Mouse (Mus musculus) limb, embryonic 12.5 days (tissue): ENCODE results near the gene Mocs2. TPM values are rescaled to one million over a fixed set of nuclear protein-coding genes. Genes with fewer than 3 reads are reported as not detected.

Experiments
- ATAC-seq: fragments of 200-750 bp; cut with Nextera tagmentation; 2 replicates; pipeline ENCODE4 v1.8.0; 2017; ENCODE audit warnings: low read depth, moderate TSS enrichment; ENCODE audit not compliant: insufficient number of reproducible peaks, insufficient read depth, low FRiP score, low TSS enrichment
- H3K27ac ChIP-seq: fragments of 300-500 bp; sonication (generic); 2 replicates; pipeline ENCODE4 v1.5.1; 2016; ENCODE audit warnings: mild to moderate bottlenecking, moderate library complexity
- H3K27me3 ChIP-seq: fragments of 300-500 bp; sonication (generic); 2 replicates; pipeline ENCODE4 v1.6.1; 2016; ENCODE audit warnings: mild to moderate bottlenecking, moderate library complexity
- H3K36me3 ChIP-seq: fragments of 300-500 bp; sonication (generic); 2 replicates; pipeline ENCODE4 v1.6.1; 2016; ENCODE audit warnings: mild to moderate bottlenecking, moderate library complexity
- H3K4me1 ChIP-seq: fragments of 300-500 bp; sonication (generic); replicated peaks from 2 replicates; pipeline ENCODE4 v1.6.1; 2016
- H3K4me2 ChIP-seq: fragments of 300-500 bp; sonication (generic); 2 replicates; pipeline ENCODE4 v1.6.1; 2016; ENCODE audit warnings: mild to moderate bottlenecking, moderate library complexity
- H3K4me3 ChIP-seq: fragments of 300-500 bp; sonication (generic); replicated peaks from 2 replicates; pipeline ENCODE4 v1.5.1; 2016; ENCODE audit warnings: mild to moderate bottlenecking
- H3K9ac ChIP-seq: fragments of 300-500 bp; sonication (generic); replicated peaks from 2 replicates; pipeline ENCODE4 v1.6.1; 2016; ENCODE audit warnings: mild to moderate bottlenecking, moderate library complexity
- H3K9me3 ChIP-seq: fragments of 300-500 bp; sonication (generic); 2 replicates; pipeline ENCODE4 v1.6.1; 2016; ENCODE audit warnings: mild to moderate bottlenecking, moderate library complexity
- WGBS: fragments of 180-500 bp; shearing (Covaris S2); methylation state at CpG from one replicate; pipeline ENCODE4 v1.1.7; 2016; 5-methylcytosine and 5-hydroxymethylcytosine counted together
- polyA plus RNA-seq: library from polyadenylated mRNA; unstranded; fragments of >200 nt; fragmentation: Nextera tagmentation; extraction: Ambion mirVana; gene quantifications from 2 replicates; pipeline ENCODE4 v1.2.1, GENCODE M21; 2016

The Mocs2 gene
- polyA plus RNA-seq, result 84.1 and 87.2 TPM in 2 replicates

- no peaks in the 10 kb centered on the region for H3K27me3 ChIP-seq
- H3K9ac ChIP-seq, result peak within 1 kb of the TSS; percentile 58
- peaks cover 12% of the 10 kb centered on the region; the same call in 1 of the 2 replicates for H3K36me3 ChIP-seq
- no peak within 1 kb of the TSS for H3K27ac ChIP-seq
- under 1% methylated on average over 39 of the region's 39 CpGs for WGBS
- peaks cover 8% of the 10 kb centered on the region for H3K4me1 ChIP-seq
- peak; percentile 98 for ATAC-seq
- H3K9me3 ChIP-seq, result no peaks in the 10 kb centered on the region
- peak within 1 kb of the TSS; percentile 80 for H3K4me2 ChIP-seq
- H3K4me3 ChIP-seq, result peak within 1 kb of the TSS; percentile 66
Measured at GRCm38 (mm10) chr13:114817751-114818360, at the start of gene Mocs2. Gene Mocs2, plus strand, starts transcription at chr13:114818236.

- no peak overlapping the region for H3K4me3 ChIP-seq
Measured at GRCm38 (mm10) chr13:114791511-114791910, 26.5 kb upstream of the Mocs2 start.

GRCm38 (mm10) chr13:114793250-114794030 is 24.6 kb upstream of the Mocs2 start:
- Histone ChIP-seq H3K9ac (no peak overlapping the region), H3K27ac (no peak overlapping the region), H3K4me1 (no peaks in the 10 kb centered on the region), H3K27me3 (no peaks in the 10 kb centered on the region), H3K4me3 (no peak overlapping the region), H3K9me3 (no peaks in the 10 kb centered on the region), H3K36me3 (no peaks in the 10 kb centered on the region), H3K4me2 (no peak overlapping the region)
- 49% methylated on average over 6 of the region's 6 CpGs for WGBS
- ATAC-seq, result no peak; the same call in 1 of the 2 replicates

More at GRCm38 (mm10) chr13:114791511-114791910, 26.5 kb upstream of the Mocs2 start:
- 72% methylated on average over 1 of the region's 1 CpGs for WGBS
- Histone ChIP-seq H3K4me2 (no peak overlapping the region), H3K27ac (no peak overlapping the region), H3K4me1 (no peaks in the 10 kb centered on the region), H3K36me3 (no peaks in the 10 kb centered on the region), H3K9ac (no peak overlapping the region), H3K9me3 (no peaks in the 10 kb centered on the region), H3K27me3 (no peaks in the 10 kb centered on the region)
- ATAC-seq, result no peak

GRCm38 (mm10) chr13:114801857-114802256 is 16.2 kb upstream of the Mocs2 start:
- no peak overlapping the region for H3K27ac ChIP-seq
- H3K4me3 ChIP-seq, result no peak overlapping the region
- H3K9me3 ChIP-seq, result no peaks in the 10 kb centered on the region
- H3K36me3 ChIP-seq, result no peaks in the 10 kb centered on the region
- H3K27me3 ChIP-seq, result no peaks in the 10 kb centered on the region
- no peaks in the 10 kb centered on the region for H3K4me1 ChIP-seq
- ATAC-seq, result no peak
- WGBS, result 90% methylated on average over 3 of the region's 3 CpGs
- H3K4me2 ChIP-seq, result no peak overlapping the region
- H3K9ac ChIP-seq, result no peak overlapping the region

GRCm38 (mm10) chr13:114802971-114803370 is 15.1 kb upstream of the Mocs2 start:
- no peak overlapping the region for H3K4me3 ChIP-seq
- no peak overlapping the region for H3K9ac ChIP-seq
- H3K9me3 ChIP-seq, result no peaks in the 10 kb centered on the region
- no peak for ATAC-seq
- no peak overlapping the region for H3K27ac ChIP-seq
- no peak overlapping the region for H3K4me2 ChIP-seq
- H3K36me3 ChIP-seq, result no peaks in the 10 kb centered on the region
- H3K4me1 ChIP-seq, result no peaks in the 10 kb centered on the region
- WGBS, result 89% methylated on average over 2 of the region's 2 CpGs
- no peaks in the 10 kb centered on the region for H3K27me3 ChIP-seq

- H3K27ac ChIP-seq, result no peak overlapping the region
- no peak overlapping the region for H3K9ac ChIP-seq
- H3K9me3 ChIP-seq, result no peaks in the 10 kb centered on the region
- no peaks in the 10 kb centered on the region for H3K27me3 ChIP-seq
- WGBS, result 86% methylated on average over 5 of the region's 5 CpGs
- H3K4me2 ChIP-seq, result no peak overlapping the region
- no peak overlapping the region for H3K4me3 ChIP-seq
- H3K4me1 ChIP-seq, result no peaks in the 10 kb centered on the region
- H3K36me3 ChIP-seq, result no peaks in the 10 kb centered on the region
- no peak for ATAC-seq
Measured at GRCm38 (mm10) chr13:114809624-114810210, 8.3 kb upstream of the Mocs2 start.

GRCm38 (mm10) chr13:114818513-114818912 is 477 bp downstream of the Mocs2 start:
- Histone ChIP-seq H3K27ac (no peak overlapping the region), H3K9me3 (no peaks in the 10 kb centered on the region), H3K36me3 (peaks cover 17% of the 10 kb centered on the region; the same call in 1 of the 2 replicates), H3K4me1 (peaks cover 8% of the 10 kb centered on the region), H3K4me3 (peak overlapping the region; percentile 66), H3K4me2 (peak overlapping the region; percentile 80), H3K27me3 (no peaks in the 10 kb centered on the region), H3K9ac (peak overlapping the region; percentile 58)
- peak; percentile 61; the same call in 1 of the 2 replicates for ATAC-seq
- 31% methylated on average over 9 of the region's 9 CpGs for WGBS

GRCm38 (mm10) chr13:114822871-114823270 is 4.8 kb downstream of the Mocs2 start:
- Histone ChIP-seq H3K27ac (no peak overlapping the region), H3K36me3 (peaks cover 49% of the 10 kb centered on the region), H3K9ac (no peak overlapping the region), H3K4me1 (peaks cover 8% of the 10 kb centered on the region), H3K27me3 (no peaks in the 10 kb centered on the region), H3K4me3 (no peak overlapping the region), H3K4me2 (no peak overlapping the region), H3K9me3 (no peaks in the 10 kb centered on the region)
- WGBS, result 92% methylated on average over 2 of the region's 2 CpGs
- no peak for ATAC-seq

- Histone ChIP-seq H3K9ac (no peak overlapping the region), H3K9me3 (no peaks in the 10 kb centered on the region), H3K4me3 (no peak overlapping the region), H3K4me1 (no peaks in the 10 kb centered on the region), H3K27ac (no peak overlapping the region), H3K36me3 (peaks cover 63% of the 10 kb centered on the region), H3K4me2 (no peak overlapping the region), H3K27me3 (no peaks in the 10 kb centered on the region)
- 91% methylated on average over 6 of the region's 6 CpGs for WGBS
- ATAC-seq, result no peak
Measured at GRCm38 (mm10) chr13:114825377-114825855, 7.4 kb downstream of the Mocs2 start.

- Histone ChIP-seq H3K9me3 (no peaks in the 10 kb centered on the region), H3K4me1 (no peaks in the 10 kb centered on the region), H3K4me2 (no peak overlapping the region), H3K9ac (no peak overlapping the region), H3K27me3 (no peaks in the 10 kb centered on the region), H3K4me3 (no peak overlapping the region), H3K36me3 (peaks cover 49% of the 10 kb centered on the region), H3K27ac (no peak overlapping the region)
- peak; percentile 67; the same call in 1 of the 2 replicates for ATAC-seq
- 86% methylated on average over 4 of the region's 4 CpGs for WGBS
Measured at GRCm38 (mm10) chr13:114831367-114831833, 13.4 kb downstream of the Mocs2 start.

GRCm38 (mm10) chr13:114832761-114833160 is 14.7 kb downstream of the Mocs2 start:
- no peak for ATAC-seq
- H3K27me3 ChIP-seq, result no peaks in the 10 kb centered on the region
- 69% methylated on average over 5 of the region's 5 CpGs for WGBS

More at GRCm38 (mm10) chr13:114832761-114833160, 14.7 kb downstream of the Mocs2 start:
- H3K9me3 ChIP-seq, result no peaks in the 10 kb centered on the region
- H3K4me3 ChIP-seq, result no peak overlapping the region
- H3K36me3 ChIP-seq, result peaks cover 39% of the 10 kb centered on the region
- H3K9ac ChIP-seq, result no peak overlapping the region
- no peaks in the 10 kb centered on the region for H3K4me1 ChIP-seq
- H3K27ac ChIP-seq, result no peak overlapping the region
- H3K4me2 ChIP-seq, result no peak overlapping the region
